Mouse (Mus musculus) C2C12 (cell line): Measurements from ENCODE around the gene Wdr35. TPM values are rescaled to one million over a fixed set of nuclear protein-coding genes. Genes with fewer than 3 reads are reported as not detected.
"Not testable (repeated sequence)": the region's sequence is repeated elsewhere in the genome, so short reads cannot be mapped to it uniquely, and the experiment has no call there.

Source experiments
- H3K27me3 ChIP-seq: one replicate; pipeline ENCODE4 v1.6.1; 2011; ENCODE audit not compliant: control insufficient read depth, insufficient read depth, insufficient read length
- H3K36me3 ChIP-seq: one replicate; pipeline ENCODE4 v1.6.1; 2011; ENCODE audit not compliant: control insufficient read depth, insufficient read depth
- H3K4me3 ChIP-seq: one replicate; pipeline ENCODE4 v1.5.1; 2011; ENCODE audit warnings: mild to moderate bottlenecking, control low read depth; ENCODE audit not compliant: poor library complexity, insufficient read depth, severe bottlenecking
- H3K79me2 ChIP-seq: one replicate; pipeline ENCODE4 v1.6.1; 2011; ENCODE audit not compliant: control insufficient read depth, insufficient read depth
- H3K79me3 ChIP-seq: one replicate; pipeline ENCODE4 v1.6.1; 2011; ENCODE audit warnings: low read depth, control low read depth
- H3ac ChIP-seq: one replicate; pipeline ENCODE3; 2011; ENCODE audit warnings: low read depth; ENCODE audit not compliant: control insufficient read depth, insufficient read length
- CEBPB ChIP-seq: IDR thresholded peaks from one replicate; pipeline ENCODE4 v1.6.1; 2011; ENCODE audit warnings: low read depth, mild to moderate bottlenecking, control low read depth, moderate library complexity
- CTCF ChIP-seq: IDR thresholded peaks from one replicate; pipeline ENCODE4 v1.5.1; 2011; ENCODE audit not compliant: control insufficient read depth, insufficient read depth, insufficient read length
- FOSL1 ChIP-seq: IDR thresholded peaks from one replicate; pipeline ENCODE4 v1.8.0; 2011; ENCODE audit warnings: mild to moderate bottlenecking, low read length; ENCODE audit not compliant: poor library complexity, insufficient read depth, severe bottlenecking
- MAX ChIP-seq: IDR thresholded peaks from one replicate; pipeline ENCODE4 v1.6.1; 2011; ENCODE audit warnings: mild to moderate bottlenecking, control low read depth
- MYOD1 ChIP-seq: IDR thresholded peaks from one replicate; pipeline ENCODE4 v1.6.1; 2011; ENCODE audit warnings: low read depth; ENCODE audit not compliant: control insufficient read depth, insufficient read length
- MYOG ChIP-seq: IDR thresholded peaks from one replicate; pipeline ENCODE4 v1.6.1; 2011; ENCODE audit not compliant: control insufficient read depth, insufficient read length; ENCODE audit errors: extremely low read depth
- USF1 ChIP-seq: IDR thresholded peaks from one replicate; pipeline ENCODE4 v1.6.1; 2011; ENCODE audit warnings: low read depth, mild to moderate bottlenecking, control low read depth, moderate library complexity
- polyA plus RNA-seq: library from polyadenylated mRNA; unstranded; fragments of >200 nt; fragmentation: generic; extraction: Trizol; gene quantifications from one replicate; pipeline ENCODE4 v1.2.1, GENCODE M21; 2012; ENCODE audit warnings: missing spikeins

The Wdr35 gene
- polyA plus RNA-seq, 1 experiment, result 9.1 TPM

- Histone ChIP-seq H3K79me3 (no peaks in the 10 kb centered on the region), H3K4me3 (no peak overlapping the region)
- TF ChIP-seq CEBPB (no peak), FOSL1 (no peak), CTCF (no peak), MAX (no peak)
Measured at GRCm38 (mm10) chr12:9024736-9025135, 51.0 kb downstream of the Wdr35 start.

GRCm38 (mm10) chr12:9026843-9027242 is 53.2 kb downstream of the Wdr35 start:
- H3K36me3 ChIP-seq, result peaks cover 26% of the 10 kb centered on the region
- no peak overlapping the region for H3K4me3 ChIP-seq
- no peaks in the 10 kb centered on the region for H3K79me2 ChIP-seq
- H3K79me3 ChIP-seq, result no peaks in the 10 kb centered on the region
- no peaks in the 10 kb centered on the region for H3K27me3 ChIP-seq
- H3ac ChIP-seq, result no peak overlapping the region
- TF ChIP-seq MYOG (no peak), MAX (no peak), CEBPB (no peak), MYOD1 (peak; percentile 90), USF1 (no peak)

More at GRCm38 (mm10) chr12:9024736-9025135, 51.0 kb downstream of the Wdr35 start:
- peaks cover 26% of the 10 kb centered on the region for H3K36me3 ChIP-seq
- no peak overlapping the region for H3ac ChIP-seq
- no peaks in the 10 kb centered on the region for H3K79me2 ChIP-seq
- no peaks in the 10 kb centered on the region for H3K27me3 ChIP-seq

- H3K27me3 ChIP-seq, H3K79me3 ChIP-seq, H3K79me2 ChIP-seq, H3K4me3 ChIP-seq: not testable (repeated sequence)
- Histone ChIP-seq H3ac (peak overlapping the region; percentile 24), H3K36me3 (peaks cover 22% of the 10 kb centered on the region)
Measured at GRCm38 (mm10) chr12:9028816-9029215, 55.1 kb downstream of the Wdr35 start.

- H3K79me2 ChIP-seq, result no peaks in the 10 kb centered on the region
- no peak for TF ChIP-seq MAX
- no peak for TF ChIP-seq CTCF
- TF ChIP-seq USF1, result no peak
- no peak for TF ChIP-seq MYOD1
- TF ChIP-seq FOSL1, result no peak
- no peak for TF ChIP-seq MYOG
- no peak for TF ChIP-seq CEBPB
- no peak overlapping the region for H3ac ChIP-seq
- H3K36me3 ChIP-seq, result peaks cover 22% of the 10 kb centered on the region
- H3K79me3 ChIP-seq, result no peaks in the 10 kb centered on the region
- no peaks in the 10 kb centered on the region for H3K27me3 ChIP-seq
- H3K4me3 ChIP-seq, result peak overlapping the region; percentile 46
Measured at GRCm38 (mm10) chr12:9029506-9029887, 55.8 kb downstream of the Wdr35 start.

- Histone ChIP-seq H3K79me2 (no peaks in the 10 kb centered on the region), H3ac (peak within 1 kb of the TSS; percentile 95), H3K27me3 (no peaks in the 10 kb centered on the region), H3K4me3 (peak within 1 kb of the TSS; percentile 46), H3K36me3 (peaks cover 21% of the 10 kb centered on the region), H3K79me3 (no peaks in the 10 kb centered on the region)
- TF ChIP-seq MAX (peak; percentile 51), USF1 (peak; percentile 38), MYOD1 (no peak), CTCF (no peak)
Measured at GRCm38 (mm10) chr12:9029888-9030723, 56.4 kb downstream of the Wdr35 start, which contains the start of gene Ttc32. TSS of gene Ttc32 (plus strand) at chr12:9029997.

GRCm38 (mm10) chr12:9031166-9031565 is 57.5 kb downstream of the Wdr35 start:
- Histone ChIP-seq H3K79me3 (no peaks in the 10 kb centered on the region), H3ac (no peak overlapping the region), H3K27me3 (no peaks in the 10 kb centered on the region), H3K79me2 (no peaks in the 10 kb centered on the region), H3K36me3 (peaks cover 17% of the 10 kb centered on the region), H3K4me3 (no peak overlapping the region)
- no peak for TF ChIP-seq MYOD1
- TF ChIP-seq CEBPB, result no peak
- TF ChIP-seq MYOG, result no peak
- TF ChIP-seq MAX, result no peak
- TF ChIP-seq CTCF, result no peak
- TF ChIP-seq USF1, result no peak
- no peak for TF ChIP-seq FOSL1
